Mouse (Mus musculus): ENCODE results near the gene Ptpre. TPM values are rescaled to one million over a fixed set of nuclear protein-coding genes. Genes with fewer than 3 reads are reported as not detected.
A peak's percentile ranks its signal among the peaks of the same experiment; 100 is the strongest.

The Ptpre gene
- total RNA-seq, 1 experiment from 2014 or later = 86.9 TPM

GRCm38 (mm10) chr7:135715166-135715565, 177.9 kb downstream of the Ptpre start:
- 0 out of 2 replicates have a peak, but pooled peaks have one; percentile 4 for ATAC-seq (replicated peaks; ENCODE audit: low read depth, poor library complexity, severe bottlenecking)

- ATAC-seq (replicated peaks; ENCODE audit: low read depth, poor library complexity, severe bottlenecking) = peak; percentile 40
Measured at GRCm38 (mm10) chr7:135715642-135716444, 178.6 kb downstream of the Ptpre start, which contains the start of gene Mki67. Gene Mki67, minus strand, starts transcription at chr7:135716361.

GRCm38 (mm10) chr7:135716445-135716877, 179.2 kb downstream of the Ptpre start:
- peak; percentile 85 for ATAC-seq (replicated peaks; ENCODE audit: low read depth, poor library complexity, severe bottlenecking)

- no peak for ATAC-seq (replicated peaks; ENCODE audit: low read depth, poor library complexity, severe bottlenecking)
Measured at GRCm38 (mm10) chr7:135716968-135717557, 179.8 kb downstream of the Ptpre start.

GRCm38 (mm10) chr7:135721436-135721992, 184.2 kb downstream of the Ptpre start:
- ATAC-seq (replicated peaks; ENCODE audit: low read depth, poor library complexity, severe bottlenecking) = peak; percentile 80

GRCm38 (mm10) chr7:135722011-135722838, 184.9 kb downstream of the Ptpre start:
- ATAC-seq (replicated peaks; ENCODE audit: low read depth, poor library complexity, severe bottlenecking) = no peak; the same call in 1 of the 2 replicates

GRCm38 (mm10) chr7:135723672-135724341, 186.5 kb downstream of the Ptpre start:
- no peak for ATAC-seq (replicated peaks; ENCODE audit: low read depth, poor library complexity, severe bottlenecking)

- no peak for ATAC-seq (replicated peaks; ENCODE audit: low read depth, poor library complexity, severe bottlenecking)
Measured at GRCm38 (mm10) chr7:135726707-135727106, 189.4 kb downstream of the Ptpre start.

GRCm38 (mm10) chr7:135728038-135728437, 190.8 kb downstream of the Ptpre start:
- ATAC-seq (replicated peaks; ENCODE audit: low read depth, poor library complexity, severe bottlenecking) = no peak

GRCm38 (mm10) chr7:135734379-135734778, 197.1 kb downstream of the Ptpre start:
- ATAC-seq (replicated peaks; ENCODE audit: low read depth, poor library complexity, severe bottlenecking) = no peak

GRCm38 (mm10) chr7:135734911-135735646, 197.8 kb downstream of the Ptpre start:
- no peak for ATAC-seq (replicated peaks; ENCODE audit: low read depth, poor library complexity, severe bottlenecking)

Other genes with a start within 250 kb of the Ptpre start
- not detected in 2 replicates for gene Foxi2, start 127.2 kb upstream of the Ptpre start, total RNA-seq (2017)
- not detected in 2 replicates for gene Clrn3, start 8.8 kb upstream of the Ptpre start, total RNA-seq (2017)
- 396 and 444 TPM in 2 replicates for gene Mki67, start 178.9 kb downstream of the Ptpre start, total RNA-seq (2017)